Mouse (Mus musculus): ENCODE data around the gene Gbe1.

The Gbe1 gene

DNA sequence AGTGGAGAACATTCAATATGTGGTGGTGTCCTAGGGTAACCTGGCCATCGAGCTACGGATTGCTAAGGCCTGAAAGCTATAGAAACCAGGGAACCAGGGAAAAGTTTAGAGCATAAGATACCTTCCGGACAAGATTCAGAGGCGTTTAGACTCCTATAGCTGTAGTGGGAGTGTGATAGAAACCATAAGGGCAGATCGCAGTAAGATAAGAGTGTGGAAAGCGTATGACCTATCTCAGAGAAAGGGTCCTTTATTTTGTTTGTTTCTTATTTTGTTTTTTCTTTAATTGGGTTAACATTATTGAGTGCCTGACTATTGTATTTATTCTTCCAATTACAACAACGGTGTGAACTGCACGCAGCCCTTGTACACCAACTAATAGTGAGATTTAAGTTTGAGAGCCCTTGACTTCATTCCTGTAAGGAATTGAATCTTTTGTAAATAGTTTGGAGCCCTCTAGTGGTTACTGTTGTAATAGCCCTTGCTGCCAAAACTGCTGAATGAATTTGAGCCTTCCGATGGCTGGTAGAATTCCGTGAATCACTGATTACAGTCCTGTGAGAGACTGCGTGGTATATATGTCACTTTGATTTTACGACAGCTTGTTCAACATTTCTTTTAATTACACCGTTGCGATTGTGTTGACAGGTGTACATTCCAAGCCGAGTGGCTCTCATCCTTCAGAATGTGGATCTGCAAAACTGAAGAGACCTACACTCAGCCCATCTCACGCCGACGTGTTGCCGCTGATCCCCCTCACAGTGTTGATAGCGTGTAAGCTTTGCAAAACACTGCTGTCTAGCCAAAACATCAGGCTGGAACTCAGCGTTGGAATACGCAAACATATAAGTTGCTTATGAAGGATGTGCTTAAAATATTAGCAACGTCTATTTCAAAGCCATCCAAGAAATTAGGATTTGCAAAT is 254.9 kb downstream of the Gbe1 start:
- peak; percentile 8 for DNase-seq (ENCODE audit: low spot score)

DNA sequence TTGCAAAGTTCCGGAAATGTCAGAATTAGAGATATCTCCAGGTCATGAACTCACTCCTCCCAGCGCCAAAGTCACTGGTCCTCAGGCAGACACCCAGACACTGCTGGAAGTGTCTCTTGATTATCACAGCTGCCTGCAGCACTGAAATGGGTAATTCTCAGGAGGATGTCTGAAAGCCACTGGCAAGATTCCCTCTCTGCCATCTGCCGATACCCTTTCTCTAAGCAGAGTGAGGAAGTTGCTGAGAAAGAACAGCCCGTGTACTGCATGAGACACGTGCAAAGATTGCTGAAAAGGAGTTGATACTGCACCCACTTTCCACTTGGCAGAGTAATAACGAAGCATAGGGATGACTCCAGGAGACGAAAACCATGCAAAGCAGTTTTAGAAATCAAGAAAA is 272.2 kb downstream of the Gbe1 start:
- no peak for DNase-seq (ENCODE audit: low spot score)

DNA sequence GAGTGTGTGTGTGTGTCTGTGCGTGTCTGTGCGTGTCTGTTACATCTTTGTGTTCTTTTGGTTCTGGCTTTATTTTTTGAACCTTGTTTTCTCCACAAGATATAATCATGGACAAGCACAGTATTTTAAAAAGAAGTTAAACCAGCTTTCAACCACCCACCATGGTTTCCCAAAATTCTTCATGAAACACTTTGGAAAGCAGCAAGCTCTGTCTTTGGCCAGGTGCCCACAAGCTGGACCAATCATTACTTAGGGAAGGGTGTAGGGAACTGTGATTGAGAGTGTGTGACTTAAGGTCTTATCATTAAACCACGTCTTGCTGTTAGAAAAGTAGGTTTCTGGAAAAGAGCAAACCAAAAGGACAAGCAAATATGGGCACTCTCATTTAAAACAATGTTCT is 288.6 kb downstream of the Gbe1 start:
- no peak for DNase-seq (ENCODE audit: low spot score)

DNA sequence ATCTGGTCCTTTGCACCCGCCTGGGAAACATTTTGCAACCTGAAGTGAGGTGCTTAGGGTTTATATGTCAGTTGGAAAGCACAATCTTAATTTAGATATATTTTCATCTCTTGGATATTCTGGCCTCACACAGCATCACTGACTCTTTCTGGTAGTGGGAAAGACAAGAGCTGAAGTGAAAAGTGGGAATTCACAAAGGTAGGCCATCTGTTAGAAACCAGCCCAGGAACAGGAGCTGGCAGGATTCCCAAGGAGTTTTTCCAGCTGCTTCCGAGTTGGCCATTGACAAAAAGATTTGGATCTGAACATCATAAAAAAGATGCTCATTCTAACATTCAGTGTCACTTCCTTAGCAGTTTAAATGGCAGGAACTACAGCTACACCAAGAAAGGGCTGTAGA is 294.6 kb downstream of the Gbe1 start:
- no peak for DNase-seq (ENCODE audit: low spot score)

DNA sequence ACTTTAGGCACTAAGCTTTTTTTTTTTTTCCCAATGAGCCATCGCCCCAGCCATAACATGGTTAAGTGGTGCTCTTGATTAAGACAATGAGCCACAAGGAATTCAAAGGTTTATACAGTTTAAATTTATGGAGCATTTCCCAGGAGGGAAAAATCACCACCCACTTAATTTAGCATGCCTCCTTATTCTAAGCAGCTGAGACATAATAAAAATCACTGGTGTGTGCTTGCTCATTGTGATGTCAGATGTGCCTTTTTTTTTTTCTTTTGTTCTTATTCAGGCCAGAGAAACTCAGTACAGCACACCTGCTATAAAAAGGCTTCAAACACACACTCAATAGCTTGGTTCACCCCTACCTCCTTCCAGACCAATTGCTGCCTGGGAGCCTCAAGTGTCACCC is 303.9 kb downstream of the Gbe1 start:
- no peak for DNase-seq (ENCODE audit: low spot score)

DNA sequence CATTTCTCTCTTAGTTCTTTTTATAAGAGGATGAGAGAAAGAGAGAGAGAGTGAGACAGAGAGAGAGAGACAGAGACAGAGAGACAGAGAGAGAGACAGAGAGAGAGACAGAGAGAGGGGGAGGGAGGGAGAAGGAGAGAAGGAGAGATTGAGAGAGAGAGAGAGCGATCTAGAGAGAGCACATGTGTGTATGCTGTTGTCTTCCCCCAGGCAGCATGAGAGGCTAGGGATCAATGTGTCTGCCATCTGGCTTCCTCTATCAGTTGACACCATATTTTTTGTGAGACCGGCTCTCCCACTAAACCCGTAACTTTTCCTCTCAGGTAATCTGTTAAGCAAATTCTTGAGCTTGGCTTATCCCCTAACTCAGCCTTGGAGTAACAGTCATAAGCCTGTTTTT is 304.4 kb downstream of the Gbe1 start:
- DNase-seq (ENCODE audit: low spot score) = no peak

All from ovary, postnatal 36 days (tissue).